Mouse (Mus musculus) kidney, embryonic 16.5 days (tissue): ENCODE measurements around the gene Mctp1. TPM values are rescaled to one million over a fixed set of nuclear protein-coding genes. Genes with fewer than 3 reads are reported as not detected.

Experiments
- ATAC-seq: fragments of 200-750 bp; cut with Nextera tagmentation; 2 replicates; pipeline ENCODE4 v1.8.0; 2017; ENCODE audit warnings: moderate TSS enrichment; ENCODE audit not compliant: low FRiP score, low TSS enrichment
- H3K27ac ChIP-seq: fragments of 300-500 bp; sonication (generic); 2 replicates; pipeline ENCODE4 v1.5.1; 2014; ENCODE audit warnings: low read length
- H3K27me3 ChIP-seq: fragments of 300-500 bp; sonication (generic); 2 replicates; pipeline ENCODE4 v1.6.1; 2014; ENCODE audit warnings: low read length, control low read depth, mixed read lengths; ENCODE audit not compliant: insufficient read depth
- H3K36me3 ChIP-seq: fragments of 300-500 bp; sonication (generic); 2 replicates; pipeline ENCODE4 v1.6.1; 2014; ENCODE audit warnings: low read length, control low read depth, mixed read lengths; ENCODE audit not compliant: insufficient read depth
- H3K4me1 ChIP-seq: fragments of 300-500 bp; sonication (generic); 2 replicates; pipeline ENCODE4 v1.6.1; 2014; ENCODE audit warnings: low read length, control low read depth, mixed read lengths; ENCODE audit not compliant: insufficient read depth
- H3K4me2 ChIP-seq: fragments of 300-500 bp; sonication (generic); replicated peaks from 2 replicates; pipeline ENCODE4 v1.6.1; 2014; ENCODE audit warnings: low read depth, low read length
- H3K4me3 ChIP-seq: fragments of 300-500 bp; sonication (generic); 2 replicates; pipeline ENCODE4 v1.5.1; 2014; ENCODE audit warnings: mild to moderate bottlenecking, low read length
- H3K9ac ChIP-seq: fragments of 300-500 bp; sonication (generic); replicated peaks from 2 replicates; pipeline ENCODE4 v1.6.1; 2014; ENCODE audit warnings: low read length
- H3K9me3 ChIP-seq: fragments of 300-500 bp; sonication (generic); 2 replicates; pipeline ENCODE4 v1.6.1; 2016; ENCODE audit warnings: low read length, control low read depth
- WGBS: fragments of 180-500 bp; shearing (Covaris S2); extraction: QIAGEN DNeasy Blood & Tissue Kit; methylation state at CpG from one replicate; pipeline ENCODE4 v1.1.7; 2014; 5-methylcytosine and 5-hydroxymethylcytosine counted together
- polyA plus RNA-seq: library from polyadenylated mRNA; unstranded; fragments of >200 nt; fragmentation: Nextera tagmentation; extraction: Ambion mirVana; gene quantifications from 2 replicates; pipeline ENCODE4 v1.2.1, GENCODE M21; 2015

Gene Mctp1
- polyA plus RNA-seq, 1 experiment from 2014 or later, result 0.27 TPM

- Histone ChIP-seq H3K36me3 (no peaks in the 10 kb centered on the region), H3K27ac (no peak overlapping the region), H3K4me2 (no peak overlapping the region), H3K9ac (no peak overlapping the region), H3K4me1 (no peaks in the 10 kb centered on the region), H3K9me3 (no peaks in the 10 kb centered on the region), H3K27me3 (no peaks in the 10 kb centered on the region), H3K4me3 (no peak overlapping the region)
- WGBS, result 82% methylated on average over 8 of the region's 8 CpGs
- no peak for ATAC-seq
These were observed 493.8 kb downstream of the Mctp1 start for GRCm38 (mm10) chr13:76877887-76878763.

GRCm38 (mm10) chr13:76879008-76879407 lies 494.7 kb downstream of the Mctp1 start:
- Histone ChIP-seq H3K27me3 (no peaks in the 10 kb centered on the region), H3K4me2 (no peak overlapping the region), H3K9me3 (no peaks in the 10 kb centered on the region), H3K4me1 (no peaks in the 10 kb centered on the region), H3K4me3 (no peak overlapping the region), H3K9ac (no peak overlapping the region), H3K27ac (no peak overlapping the region), H3K36me3 (no peaks in the 10 kb centered on the region)
- ATAC-seq, result no peak
- 51% methylated on average over 3 of the region's 3 CpGs for WGBS

GRCm38 (mm10) chr13:76884517-76885092 lies 500.3 kb downstream of the Mctp1 start:
- no peak for ATAC-seq
- no peak overlapping the region for H3K4me2 ChIP-seq
- H3K9ac ChIP-seq, result no peak overlapping the region
- H3K9me3 ChIP-seq, result no peaks in the 10 kb centered on the region
- no peaks in the 10 kb centered on the region for H3K36me3 ChIP-seq
- no peak overlapping the region for H3K27ac ChIP-seq
- H3K4me1 ChIP-seq, result no peaks in the 10 kb centered on the region
- no peak overlapping the region for H3K4me3 ChIP-seq
- WGBS, result 66% methylated on average over 8 of the region's 8 CpGs
- H3K27me3 ChIP-seq, result no peaks in the 10 kb centered on the region

GRCm38 (mm10) chr13:76892987-76893386 lies 508.7 kb downstream of the Mctp1 start:
- no peaks in the 10 kb centered on the region for H3K4me1 ChIP-seq
- ATAC-seq, result no peak
- H3K27ac ChIP-seq, result no peak overlapping the region
- H3K4me2 ChIP-seq, result no peak overlapping the region
- no peaks in the 10 kb centered on the region for H3K9me3 ChIP-seq
- H3K4me3 ChIP-seq, result no peak overlapping the region
- no peaks in the 10 kb centered on the region for H3K27me3 ChIP-seq
- no peaks in the 10 kb centered on the region for H3K36me3 ChIP-seq
- no peak overlapping the region for H3K9ac ChIP-seq

- no peak overlapping the region for H3K4me3 ChIP-seq
- no peak overlapping the region for H3K9ac ChIP-seq
- 86% methylated on average over 4 of the region's 4 CpGs for WGBS
- no peaks in the 10 kb centered on the region for H3K36me3 ChIP-seq
- H3K27me3 ChIP-seq, result no peaks in the 10 kb centered on the region
- H3K9me3 ChIP-seq, result no peaks in the 10 kb centered on the region
- ATAC-seq, result no peak
- H3K27ac ChIP-seq, result no peak overlapping the region
- H3K4me1 ChIP-seq, result no peaks in the 10 kb centered on the region
- H3K4me2 ChIP-seq, result no peak overlapping the region
These were observed 511.6 kb downstream of the Mctp1 start for GRCm38 (mm10) chr13:76895770-76896456.

- no peak overlapping the region for H3K4me3 ChIP-seq
- ATAC-seq, result no peak
- no peaks in the 10 kb centered on the region for H3K4me1 ChIP-seq
- H3K4me2 ChIP-seq, result no peak overlapping the region
- no peak overlapping the region for H3K9ac ChIP-seq
- H3K27me3 ChIP-seq, result no peaks in the 10 kb centered on the region
- H3K27ac ChIP-seq, result no peak overlapping the region
- no peaks in the 10 kb centered on the region for H3K9me3 ChIP-seq
- H3K36me3 ChIP-seq, result no peaks in the 10 kb centered on the region
- WGBS, result 85% methylated on average over 1 of the region's 1 CpGs
These were observed 512.1 kb downstream of the Mctp1 start for GRCm38 (mm10) chr13:76896457-76896790.

GRCm38 (mm10) chr13:76918321-76918720 lies 534.0 kb downstream of the Mctp1 start:
- Histone ChIP-seq H3K9me3 (no peaks in the 10 kb centered on the region), H3K4me3 (no peak overlapping the region), H3K36me3 (no peaks in the 10 kb centered on the region), H3K27ac (no peak overlapping the region), H3K27me3 (no peaks in the 10 kb centered on the region), H3K4me2 (no peak overlapping the region), H3K9ac (no peak overlapping the region), H3K4me1 (no peaks in the 10 kb centered on the region)
- WGBS, result 83% methylated on average over 1 of the region's 1 CpGs
- no peak for ATAC-seq

- H3K27me3 ChIP-seq, result no peaks in the 10 kb centered on the region
- peaks cover 6% of the 10 kb centered on the region; the same call in 1 of the 2 replicates for H3K4me1 ChIP-seq
- no peaks in the 10 kb centered on the region for H3K36me3 ChIP-seq
- no peak overlapping the region for H3K9ac ChIP-seq
- no peaks in the 10 kb centered on the region for H3K9me3 ChIP-seq
- no peak for ATAC-seq
- H3K4me3 ChIP-seq, result no peak overlapping the region
- H3K4me2 ChIP-seq, result no peak overlapping the region
- no peak overlapping the region for H3K27ac ChIP-seq
- 16% methylated on average over 1 of the region's 1 CpGs for WGBS
These were observed 542.5 kb downstream of the Mctp1 start for GRCm38 (mm10) chr13:76926851-76927250.

GRCm38 (mm10) chr13:76927875-76928440 lies 543.6 kb downstream of the Mctp1 start:
- WGBS, result 79% methylated on average over 5 of the region's 5 CpGs
- Histone ChIP-seq H3K4me1 (peaks cover 6% of the 10 kb centered on the region; the same call in 1 of the 2 replicates), H3K36me3 (no peaks in the 10 kb centered on the region), H3K27ac (no peak overlapping the region), H3K9ac (no peak overlapping the region), H3K4me2 (no peak overlapping the region), H3K27me3 (no peaks in the 10 kb centered on the region), H3K9me3 (no peaks in the 10 kb centered on the region), H3K4me3 (no peak overlapping the region)
- ATAC-seq, result no peak
